Mouse (Mus musculus) urinary bladder, postnatal 10 days (tissue): ENCODE data around the gene Tspan2.

Experiments used
- DNase-seq: peaks from one replicate; pipeline ENCODE4 v3.0.0; 2022; ENCODE audit warnings: low spot score

Gene Tspan2

DNA sequence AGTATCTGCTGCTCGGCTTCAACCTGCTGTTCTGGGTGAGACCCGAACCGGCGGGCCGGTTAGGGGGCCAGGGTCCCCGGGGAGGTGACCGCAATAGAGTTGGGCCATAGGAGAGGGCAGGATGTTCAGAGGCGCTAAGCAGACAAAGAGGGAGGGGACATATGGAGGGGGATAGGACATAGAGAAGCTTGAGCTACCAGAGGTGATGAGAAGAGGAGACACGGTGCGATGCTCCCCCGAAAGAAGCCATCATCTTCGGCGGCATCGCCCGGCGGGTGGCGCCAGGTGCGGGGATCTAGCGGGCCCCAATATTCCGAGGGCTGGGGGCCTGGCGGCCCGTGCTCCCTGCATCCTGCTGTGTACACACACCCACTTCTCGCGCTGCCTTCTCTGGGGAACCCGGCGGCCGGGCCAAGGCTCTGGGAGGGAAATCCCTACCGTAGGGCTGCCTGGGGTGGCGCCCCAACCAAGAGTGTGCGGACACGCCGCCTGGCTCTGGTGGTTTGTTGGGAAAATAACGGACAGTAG, 766 bp downstream of the Tspan2 start:
- no peak for DNase-seq

DNA sequence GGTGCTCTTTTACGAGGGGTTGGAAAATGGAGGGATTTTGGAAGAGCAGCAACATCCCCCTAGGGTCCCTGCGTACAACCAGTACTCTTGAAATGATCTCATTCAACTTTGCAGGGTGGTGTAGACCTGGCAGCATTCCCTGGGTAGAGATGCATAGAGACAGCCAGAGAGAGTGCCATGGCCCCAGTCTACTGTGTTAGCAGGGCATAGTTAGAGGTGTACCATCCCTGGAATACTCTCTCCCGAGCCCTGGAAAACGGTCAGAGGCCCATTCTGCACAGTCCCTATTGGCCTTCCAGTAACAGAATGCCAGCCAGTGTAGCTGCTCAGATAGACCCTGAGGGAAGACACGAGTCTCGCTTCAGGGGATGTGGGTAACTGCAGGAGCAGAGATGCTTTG, 1.3 kb downstream of the Tspan2 start:
- no peak for DNase-seq

DNA sequence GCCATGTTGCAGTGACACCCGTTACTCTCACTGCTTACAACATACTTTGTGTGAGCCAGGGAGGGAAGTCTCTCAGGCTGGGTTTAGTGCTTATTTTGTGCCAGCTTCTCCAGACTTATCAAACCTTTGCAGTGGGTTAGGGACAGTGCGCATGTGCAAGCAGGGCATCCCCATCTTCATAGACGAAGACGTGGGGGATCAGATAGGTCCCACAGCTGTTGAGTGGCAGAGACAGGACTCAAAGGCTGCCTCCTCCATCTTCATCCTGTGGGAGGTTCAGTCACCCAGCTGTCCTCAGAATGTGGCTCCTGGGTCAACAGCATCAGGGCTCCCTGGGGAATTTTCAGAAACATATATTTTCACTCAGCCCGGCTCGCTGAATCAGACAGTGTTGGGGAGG, 2.1 kb downstream of the Tspan2 start:
- DNase-seq = no peak

DNA sequence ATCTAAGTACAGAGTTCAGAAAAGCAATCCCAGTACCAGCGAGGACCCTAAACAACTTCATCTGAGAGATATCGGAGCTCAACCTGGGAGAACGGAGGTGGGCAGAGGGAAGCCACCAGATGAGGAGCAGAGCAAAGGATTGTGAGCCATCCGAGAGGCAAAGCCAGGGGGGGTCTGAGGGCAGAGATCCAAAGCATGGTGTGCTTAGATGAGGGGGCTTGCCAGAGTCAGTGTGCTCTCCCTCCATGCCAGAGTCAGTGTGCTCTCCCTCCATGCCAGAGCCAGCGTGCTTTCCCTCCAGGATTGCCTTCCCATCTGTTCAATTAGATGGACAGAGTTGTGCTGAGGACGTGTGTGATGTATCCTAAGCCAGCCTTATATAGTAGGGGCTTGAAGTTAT, 2.8 kb downstream of the Tspan2 start:
- no peak for DNase-seq

DNA sequence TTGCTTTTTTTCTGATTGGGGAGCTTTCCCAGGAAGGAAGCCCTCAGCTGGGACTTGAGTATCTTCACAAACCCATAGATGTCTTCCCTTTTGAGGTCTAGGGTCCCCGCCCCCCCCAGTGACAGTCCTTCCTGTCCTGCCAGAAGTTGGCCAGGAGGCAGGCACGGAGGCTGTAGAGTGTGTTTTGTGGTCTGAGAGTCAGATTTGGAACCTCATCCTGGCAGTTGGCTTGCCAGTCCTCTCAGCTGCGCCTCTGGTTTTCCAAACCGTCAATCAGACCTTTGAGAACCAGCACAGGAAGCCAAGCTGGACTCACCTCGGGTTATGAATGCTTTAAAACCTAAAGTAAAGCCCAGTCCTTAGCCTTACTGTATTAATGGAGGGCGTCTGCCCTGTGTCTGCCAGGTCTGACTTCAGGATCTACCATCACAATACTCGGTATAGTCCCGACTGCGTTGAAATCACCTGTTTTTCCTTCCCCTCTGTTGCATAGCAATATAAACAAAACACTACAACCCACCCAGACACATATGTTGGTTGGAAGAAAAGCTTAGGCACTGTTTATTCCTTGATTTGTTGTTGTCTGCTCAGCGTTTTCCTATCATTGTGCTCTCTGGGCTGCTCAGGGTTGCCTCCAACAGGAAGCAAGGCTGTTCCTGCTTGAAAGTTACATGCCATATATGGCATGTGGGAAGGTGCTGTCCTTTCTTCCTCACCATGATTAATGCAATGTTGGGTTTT, 4.0 kb downstream of the Tspan2 start:
- DNase-seq = no peak

DNA sequence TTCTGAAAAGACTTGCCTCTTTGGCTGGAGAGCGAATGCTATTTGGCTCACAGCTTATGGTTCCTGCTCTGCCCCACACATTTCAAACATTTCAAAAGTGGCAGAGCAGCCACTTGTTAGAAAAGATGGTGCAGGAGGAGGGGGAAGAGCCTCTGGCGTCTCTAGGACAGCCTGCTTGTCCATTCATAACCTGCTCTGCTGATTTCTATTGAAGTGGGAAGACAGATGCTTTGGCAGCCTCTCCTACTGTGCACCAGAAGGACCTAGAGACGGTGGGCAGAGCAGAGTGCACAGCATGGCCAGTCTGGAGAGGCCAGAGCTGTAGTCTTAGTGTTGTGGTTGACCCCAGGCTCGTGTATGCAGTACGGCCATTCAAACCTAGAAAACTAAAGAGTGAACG, 4.6 kb downstream of the Tspan2 start:
- DNase-seq = no peak

DNA sequence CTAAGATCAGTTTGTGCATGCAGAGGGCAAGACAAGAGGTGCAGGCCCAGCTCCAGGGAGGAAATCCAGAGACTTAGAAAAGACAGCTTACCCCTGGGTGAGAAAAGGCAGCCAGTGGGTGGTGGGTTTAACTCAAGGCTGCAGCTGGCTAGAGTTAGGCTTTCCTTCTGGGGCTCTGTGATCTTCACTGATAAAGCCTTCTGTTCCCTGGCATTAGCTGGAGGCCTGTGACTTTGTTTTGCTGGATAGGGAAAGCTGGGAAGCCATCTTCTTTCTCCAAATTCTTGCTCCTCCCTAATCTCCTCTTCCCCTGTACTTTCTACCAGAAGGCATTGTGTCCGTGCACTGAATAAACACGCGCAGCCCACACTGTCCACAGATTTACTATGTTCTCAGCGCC, 8.4 kb downstream of the Tspan2 start:
- DNase-seq = no peak

DNA sequence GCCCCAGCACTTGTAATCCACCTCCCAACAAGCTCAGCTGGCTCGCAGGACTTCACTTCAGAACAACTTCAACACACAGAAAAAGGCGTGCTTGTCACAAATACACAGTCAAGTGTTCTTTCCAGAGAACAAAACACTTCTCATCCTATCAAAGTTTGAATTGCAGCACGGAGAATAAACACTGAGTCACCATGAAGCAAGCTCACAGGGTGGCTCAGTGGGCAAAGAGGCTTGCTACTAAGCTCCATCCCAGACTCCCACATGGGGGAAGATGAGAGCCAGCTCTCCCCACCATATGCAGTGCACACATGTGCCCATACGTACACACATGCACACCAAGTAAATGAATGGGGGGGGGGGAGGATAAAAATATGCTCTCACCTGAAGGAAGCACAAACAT, 8.9 kb downstream of the Tspan2 start:
- no peak for DNase-seq

DNA sequence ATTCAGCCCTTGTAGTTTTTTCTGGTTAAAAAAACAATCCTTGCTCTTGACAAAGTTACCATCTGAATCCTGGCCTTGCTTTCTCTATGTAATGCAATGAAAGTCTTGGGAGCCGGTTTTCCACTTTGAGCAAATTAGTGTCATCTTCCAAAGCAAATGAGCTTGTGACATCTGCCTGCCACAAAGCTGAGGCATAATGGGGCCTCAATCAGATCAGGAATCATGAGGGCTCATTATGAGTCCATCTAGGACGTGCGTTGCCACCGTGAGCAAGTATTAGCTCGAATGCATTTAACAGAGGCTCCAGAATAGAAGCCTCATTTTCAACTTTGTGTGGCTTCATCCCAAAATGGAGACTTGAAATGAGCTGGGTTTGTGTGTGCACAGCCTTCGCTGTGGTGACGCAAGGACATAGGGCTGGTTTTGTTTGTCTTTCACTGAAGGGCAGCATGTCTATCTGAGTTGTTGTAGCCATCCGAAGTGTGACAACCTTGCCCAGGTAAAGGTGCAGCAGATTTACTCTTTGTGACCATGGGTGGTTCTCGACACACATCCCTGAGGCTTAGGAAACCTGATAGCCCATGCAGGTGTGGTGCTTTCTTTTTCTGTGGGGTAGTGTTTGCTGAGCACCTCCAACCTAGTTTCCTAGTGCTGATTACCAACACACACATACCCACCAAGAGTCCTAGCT, 9.6 kb downstream of the Tspan2 start:
- no peak for DNase-seq

DNA sequence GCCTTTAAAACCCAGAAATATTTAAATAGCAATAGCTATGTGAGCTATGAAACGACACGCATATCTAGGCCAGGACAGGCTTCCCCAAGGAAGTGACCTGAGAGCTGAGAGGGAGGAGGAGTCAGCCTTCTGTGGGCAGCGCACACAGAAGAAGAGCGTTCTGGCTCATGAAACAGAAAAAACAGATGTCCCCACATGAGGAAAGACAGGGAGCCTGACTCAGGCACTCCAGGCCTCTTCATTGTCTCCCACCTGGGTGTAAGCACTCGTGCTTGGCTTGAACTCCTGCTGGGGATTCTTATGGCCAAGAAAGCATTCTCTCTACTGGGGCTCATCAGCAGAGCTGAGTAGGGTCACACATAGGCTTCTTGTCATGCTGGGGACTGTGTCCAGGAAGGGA, 10.3 kb downstream of the Tspan2 start:
- no peak for DNase-seq

DNA sequence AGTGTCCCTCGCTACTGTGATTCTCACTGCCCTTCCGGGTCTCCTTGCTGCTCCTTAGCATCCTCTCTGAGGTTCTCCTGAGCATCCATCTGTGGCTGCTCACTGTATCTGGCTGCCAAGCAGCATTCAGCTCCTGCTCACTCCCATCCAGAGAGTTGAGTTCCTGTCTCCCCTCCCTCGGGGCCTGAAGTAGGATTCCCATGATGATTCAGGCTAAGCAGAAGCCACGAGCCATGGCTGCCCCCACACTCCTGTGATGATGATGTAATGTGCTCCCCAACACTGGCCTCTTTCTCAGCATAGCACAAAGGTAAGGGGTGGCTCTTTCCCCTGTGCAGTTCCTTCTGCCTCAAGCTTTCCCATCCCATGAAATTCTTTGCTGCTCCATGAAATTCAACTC, 11.8 kb downstream of the Tspan2 start:
- DNase-seq = no peak

DNA sequence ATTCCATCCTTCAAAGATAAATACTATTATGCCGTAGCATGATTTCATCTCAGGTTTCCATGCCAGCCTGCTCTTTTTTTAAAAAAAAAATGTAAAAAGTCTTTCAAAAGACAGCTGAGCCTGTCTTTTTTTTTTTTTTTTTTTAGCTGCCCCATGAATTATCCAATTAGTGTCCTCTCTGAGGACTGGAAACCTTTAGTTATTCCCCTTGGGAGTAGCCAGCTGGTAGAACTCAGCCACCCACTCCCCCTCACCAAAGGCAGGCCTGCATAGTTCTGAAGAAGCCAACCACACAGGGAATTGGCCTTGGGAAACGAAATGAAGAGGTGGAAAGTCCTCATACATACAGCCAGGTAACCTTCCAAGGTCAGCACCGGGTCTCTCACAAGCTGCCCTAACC, 13.7 kb downstream of the Tspan2 start:
- DNase-seq = no peak

DNA sequence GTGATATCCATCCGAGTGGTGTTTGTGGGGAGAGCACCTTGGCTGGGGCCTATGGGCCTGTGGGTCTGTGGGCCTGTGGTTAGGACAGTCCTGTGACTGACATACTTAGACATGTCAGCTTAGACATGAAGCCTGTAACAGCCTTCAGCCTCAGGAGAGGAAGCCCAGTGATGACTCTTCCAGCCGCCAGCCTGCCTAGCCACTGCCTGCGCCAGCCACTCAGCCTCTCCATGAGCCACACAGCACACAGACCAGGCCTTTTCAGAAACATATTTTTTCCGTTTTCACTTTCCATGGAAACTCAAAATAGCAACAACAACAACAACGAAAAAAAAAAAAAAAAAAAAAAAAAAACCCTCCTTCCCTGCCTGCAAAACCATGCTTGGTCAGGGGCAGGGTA, 14.4 kb downstream of the Tspan2 start:
- no peak for DNase-seq

DNA sequence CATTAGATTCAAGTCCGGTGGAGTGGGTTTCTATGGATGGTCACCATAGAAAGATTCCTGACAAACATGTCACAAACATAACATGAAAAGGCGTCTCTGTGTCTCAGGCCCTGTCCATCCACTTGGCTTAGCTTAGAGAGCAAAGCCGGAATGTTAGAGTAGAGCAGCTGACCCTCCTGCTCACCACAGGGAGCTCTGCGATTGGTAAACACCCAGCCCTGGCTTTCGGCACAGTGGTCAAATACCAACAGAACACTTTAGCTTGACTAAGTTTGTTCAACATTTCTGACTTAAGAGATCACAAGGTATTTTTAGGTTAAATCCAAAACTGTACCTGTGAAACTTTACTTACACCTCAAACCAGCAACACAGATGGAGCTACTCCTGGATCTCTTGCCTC, 16.8 kb downstream of the Tspan2 start:
- DNase-seq = no peak

DNA sequence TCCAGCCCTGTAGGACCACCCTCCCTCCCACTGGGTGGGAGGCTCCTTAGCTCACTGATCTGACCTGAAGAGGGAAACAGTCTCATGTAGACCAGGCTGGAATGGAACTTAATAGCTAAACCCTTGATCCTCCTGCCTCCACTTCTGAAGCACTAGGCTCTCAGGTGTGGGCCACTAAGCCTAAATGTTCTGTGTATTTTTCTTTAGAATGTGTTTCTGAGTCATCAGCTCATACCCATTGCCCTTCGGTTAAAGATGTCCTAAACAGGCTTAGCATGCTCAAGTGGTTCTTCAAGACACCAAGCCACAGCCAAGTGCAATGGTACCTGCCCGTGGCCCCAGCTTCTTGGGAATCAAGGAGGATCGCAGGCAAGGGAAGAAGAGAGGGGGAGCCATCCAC, 17.2 kb downstream of the Tspan2 start:
- DNase-seq = no peak

DNA sequence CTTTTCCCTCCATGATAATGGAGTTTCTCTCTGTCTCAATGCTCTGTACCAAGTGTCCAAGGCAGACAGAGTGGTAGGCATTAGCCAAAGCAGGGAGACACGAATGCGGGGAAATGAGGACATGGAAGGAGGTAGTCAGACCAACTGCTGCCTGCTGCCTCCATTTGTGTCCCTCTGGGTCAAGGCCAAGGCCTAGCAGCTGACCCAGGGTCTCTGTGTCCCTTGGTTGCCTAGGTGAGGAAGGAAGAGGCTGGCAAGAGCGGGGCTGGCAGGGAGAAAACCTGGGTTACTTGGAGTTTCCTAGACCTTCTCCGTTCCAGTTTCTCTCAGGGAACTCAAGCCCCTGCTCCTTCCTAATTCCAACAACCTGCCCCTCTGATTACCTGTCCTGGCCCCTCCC, 17.7 kb downstream of the Tspan2 start:
- DNase-seq = no peak

DNA sequence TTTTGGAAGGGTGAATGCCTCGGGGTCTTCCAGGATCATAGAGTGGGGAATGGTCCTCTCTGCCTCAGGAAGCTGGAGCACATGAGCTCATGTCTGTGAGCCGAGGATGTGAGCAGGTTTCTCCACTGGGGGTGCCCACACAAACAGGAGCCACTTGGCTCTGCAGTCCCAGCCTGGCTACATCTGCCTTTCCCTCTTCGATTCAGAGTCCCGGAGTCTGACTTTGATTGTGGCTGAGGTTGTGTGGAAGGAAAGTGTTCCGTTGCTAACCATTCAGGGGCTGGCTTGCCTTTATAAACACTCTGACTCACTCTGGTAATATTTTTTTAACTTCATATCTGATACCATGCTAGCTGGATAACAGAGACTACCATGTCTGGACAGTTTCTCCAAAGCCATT, 18.1 kb downstream of the Tspan2 start:
- DNase-seq = no peak

DNA sequence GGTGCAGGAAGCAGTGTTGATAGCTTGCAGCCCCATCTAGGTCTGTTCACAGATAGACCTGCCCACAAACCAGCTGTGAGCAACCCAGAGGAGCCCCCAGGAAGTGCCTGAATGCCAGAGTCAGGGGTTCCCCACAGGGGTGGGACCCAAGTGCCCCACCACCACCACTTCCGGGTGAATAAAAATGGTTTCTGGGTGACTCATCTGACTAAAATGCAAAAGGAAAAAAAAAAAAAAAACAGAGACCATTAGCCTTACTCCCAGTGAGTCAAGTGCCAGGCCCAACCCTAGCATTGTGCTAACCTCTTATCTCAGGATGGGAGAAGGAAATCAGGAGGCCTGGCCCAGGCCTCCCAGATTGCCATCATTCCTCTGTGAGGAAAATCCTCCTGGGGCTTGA, 21.5 kb downstream of the Tspan2 start:
- no peak for DNase-seq

DNA sequence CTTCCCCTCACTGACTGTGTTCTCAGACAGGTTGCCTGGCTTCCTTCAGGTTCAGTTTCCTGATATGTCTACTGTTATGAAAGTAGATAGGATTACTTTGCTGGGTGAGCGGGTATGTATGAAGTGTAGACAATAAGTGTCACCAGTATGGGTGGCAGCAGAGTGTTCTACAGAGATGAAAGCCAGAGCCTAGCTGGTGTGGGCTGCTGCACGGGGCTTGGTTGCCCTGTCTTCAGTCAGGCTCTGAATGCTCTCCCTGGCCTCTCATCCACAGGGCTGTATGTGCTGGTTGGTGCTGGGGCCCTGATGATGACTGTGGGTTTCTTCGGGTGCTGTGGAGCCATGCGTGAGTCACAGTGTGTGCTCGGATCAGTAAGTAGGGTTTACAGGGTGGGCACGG, 22.7 kb downstream of the Tspan2 start:
- DNase-seq = no peak

DNA sequence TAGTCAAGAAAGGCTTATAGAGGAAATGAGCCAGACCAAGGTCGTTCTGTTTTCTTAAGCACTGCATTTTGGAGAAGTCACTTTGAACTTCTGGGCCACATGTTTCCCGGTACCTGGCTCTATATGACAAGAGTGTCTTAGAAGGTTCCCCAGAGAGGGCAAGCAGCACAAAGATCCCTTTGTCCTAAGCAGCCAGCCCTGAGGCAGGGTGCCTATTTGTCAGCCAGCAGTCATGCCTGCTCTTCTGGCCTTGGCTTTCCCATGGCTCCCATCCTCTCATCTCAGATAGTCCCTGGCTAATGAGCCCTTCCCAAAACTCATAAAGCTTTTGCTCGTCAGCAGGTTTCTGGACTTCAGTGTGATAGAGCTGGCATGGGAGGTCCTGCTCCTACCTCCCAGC, 25.9 kb downstream of the Tspan2 start:
- no peak for DNase-seq

DNA sequence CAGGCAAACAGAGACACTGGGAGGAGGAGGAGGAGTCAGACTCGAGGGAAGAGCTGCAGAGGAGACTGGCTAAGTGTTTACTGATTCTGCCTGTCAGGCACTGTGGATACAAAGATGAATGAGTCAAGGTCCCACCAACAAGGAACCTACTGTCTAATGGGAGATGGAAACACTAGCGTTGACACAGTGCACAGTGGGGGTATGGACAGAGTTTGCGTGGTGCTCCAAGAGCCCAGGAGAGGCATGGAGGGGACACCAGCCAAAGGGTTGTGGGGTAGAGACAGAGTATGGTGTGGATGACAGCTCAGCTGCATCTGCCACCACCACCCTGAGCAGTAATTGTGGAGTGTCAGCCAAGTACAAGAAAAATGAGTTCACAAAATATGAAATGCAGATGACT, 28.1 kb downstream of the Tspan2 start:
- DNase-seq = no peak

DNA sequence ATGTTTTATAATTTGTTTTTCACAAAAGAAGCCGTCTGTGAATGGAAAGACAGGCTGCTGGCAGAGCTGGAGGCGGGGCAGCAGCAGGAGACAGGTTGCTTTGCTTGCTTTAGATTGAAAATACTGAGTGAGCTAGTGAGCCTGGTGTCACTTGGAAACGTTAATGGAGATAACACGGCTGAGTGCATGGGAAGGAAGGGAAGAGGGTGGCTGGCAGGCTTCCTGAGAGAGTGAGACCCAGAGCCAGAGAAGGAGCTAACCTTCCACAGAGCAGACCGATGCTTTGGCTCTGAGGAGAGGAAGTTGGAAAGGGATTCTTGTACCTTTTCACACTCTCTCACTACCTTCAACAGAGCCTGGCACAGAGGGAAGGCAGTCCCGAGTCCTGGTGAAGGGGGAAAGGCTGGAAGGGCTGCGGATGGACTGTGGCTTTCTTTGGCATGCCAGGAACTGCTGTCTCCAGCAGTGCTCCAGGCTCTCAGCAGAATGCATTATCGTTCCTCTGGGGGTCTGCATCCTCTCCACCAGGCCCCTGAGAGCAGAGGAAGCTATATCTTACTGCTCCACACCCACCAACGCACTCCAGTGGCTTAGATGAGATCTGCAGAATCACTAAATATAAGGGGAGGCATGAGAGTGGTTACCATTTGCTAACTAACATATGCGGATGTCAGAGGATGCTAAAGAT, 29.5 kb downstream of the Tspan2 start:
- no peak for DNase-seq

DNA sequence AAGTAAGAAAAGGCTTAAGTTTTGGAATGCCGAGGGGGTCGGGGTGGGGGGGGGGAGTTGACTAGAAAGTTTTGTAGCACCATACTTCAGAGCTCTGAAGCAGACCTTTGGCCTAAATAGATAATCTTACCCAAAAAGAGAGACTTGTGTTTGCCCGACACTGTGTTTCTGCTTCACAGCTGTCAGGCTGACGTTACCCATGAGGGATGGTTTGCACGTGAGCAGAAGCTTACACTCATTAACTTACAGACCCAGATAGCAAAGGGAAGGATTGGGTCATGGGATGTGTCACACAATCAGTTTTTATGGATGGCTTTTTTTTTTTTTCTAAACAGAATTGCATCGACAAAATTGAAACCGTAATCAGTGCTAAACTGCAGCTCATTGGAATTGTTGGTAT, 30.5 kb downstream of the Tspan2 start:
- DNase-seq = no peak
